Mouse (Mus musculus) MEL (cell line): ENCODE measurements around the gene Gsk3b.

ENCODE experiments used
- CTCF ChIP-seq, 3 experiments: IDR thresholded peaks in 2 of 3; conservative IDR thresholded peaks in 1 of 3; 2 replicates each; pipeline ENCODE4 v1.5.1; 2011 to 2012; ENCODE audit warnings: low read length in 3 of 3, low read depth in 2 of 3, mild to moderate bottlenecking in 2 of 3, improper control_type of control experiment in 1 of 3, inconsistent platforms in 1 of 3, mixed read lengths in 1 of 3, moderate library complexity in 1 of 3; ENCODE audit not compliant: control insufficient read depth in 1 of 3, insufficient read depth in 1 of 3, poor library complexity in 1 of 3, severe bottlenecking in 1 of 3
- E2F4 ChIP-seq: IDR thresholded peaks from 2 replicates; pipeline ENCODE4 v1.6.1; 2011; ENCODE audit warnings: low read depth, low read length, improper control_type of control experiment, borderline replicate concordance
- ETS1 ChIP-seq: IDR thresholded peaks from 2 replicates; pipeline ENCODE4 v1.6.1; 2012; ENCODE audit warnings: low read depth, mild to moderate bottlenecking, inconsistent platforms, low read length, improper control_type of control experiment, moderate library complexity
- GATA1 ChIP-seq: IDR thresholded peaks from 2 replicates; pipeline ENCODE4 v1.6.1; 2011; ENCODE audit warnings: low read depth, low read length, improper control_type of control experiment
- HCFC1 ChIP-seq: IDR thresholded peaks from 2 replicates; pipeline ENCODE4 v1.6.1; 2012; ENCODE audit warnings: low read depth, mild to moderate bottlenecking, inconsistent platforms, low read length, improper control_type of control experiment, moderate library complexity
- MAFK ChIP-seq: IDR thresholded peaks from 2 replicates; pipeline ENCODE4 v1.6.1; 2011; ENCODE audit warnings: low read depth, mild to moderate bottlenecking, low read length, improper control_type of control experiment, borderline replicate concordance
- MAX ChIP-seq: IDR thresholded peaks from 2 replicates; pipeline ENCODE4 v1.6.1; 2011; ENCODE audit warnings: low read length, improper control_type of control experiment
- MYB ChIP-seq: IDR thresholded peaks from 2 replicates; pipeline ENCODE4 v1.6.1; 2011; ENCODE audit warnings: mild to moderate bottlenecking, low read depth, low read length, improper control_type of control experiment
- POLR2A ChIP-seq, 2 experiments: IDR thresholded peaks; 2 replicates each; pipeline ENCODE4 v1.6.1; 2011 to 2012; ENCODE audit warnings: low read length in 2 of 2, mild to moderate bottlenecking in 2 of 2, control low read depth in 1 of 2, improper control_type of control experiment in 1 of 2, low read depth in 1 of 2, moderate library complexity in 1 of 2; ENCODE audit not compliant: control insufficient read depth in 1 of 2, insufficient read depth in 1 of 2, poor library complexity in 1 of 2
- POLR2AphosphoS2 ChIP-seq: IDR thresholded peaks from 2 replicates; pipeline ENCODE4 v1.6.1; 2011; ENCODE audit warnings: low read length, improper control_type of control experiment
- RAD21 ChIP-seq: IDR thresholded peaks from 2 replicates; pipeline ENCODE4 v1.6.1; 2011; ENCODE audit warnings: mild to moderate bottlenecking, low read depth, low read length, improper control_type of control experiment
- TAL1 ChIP-seq: IDR thresholded peaks from 2 replicates; pipeline ENCODE4 v1.6.1; 2012; ENCODE audit warnings: mild to moderate bottlenecking, inconsistent platforms, low read length, moderate library complexity, mixed read lengths
- TBP ChIP-seq: IDR thresholded peaks from 2 replicates; pipeline ENCODE4 v1.8.0; 2011; ENCODE audit warnings: low read depth, low read length, improper control_type of control experiment
- USF1 ChIP-seq: IDR thresholded peaks from 2 replicates; pipeline ENCODE4 v1.6.1; 2014; ENCODE audit warnings: low read depth, mild to moderate bottlenecking, inconsistent platforms, low read length, improper control_type of control experiment, moderate library complexity

GRCm38 (mm10) chr16:38280951-38281350, 192.2 kb downstream of the Gsk3b start:
- no peak for TF ChIP-seq POLR2A (IDR thresholded peaks at IDR 0.05; ENCODE audit: control insufficient read depth in 1 of 2, insufficient read depth in 1 of 2, low read depth in 1 of 2, low read length in 2 of 2, poor library complexity in 1 of 2)
- no peak for TF ChIP-seq ETS1
- no peak for TF ChIP-seq HCFC1
- TF ChIP-seq TAL1 = no peak
- no peak for TF ChIP-seq GATA1
- no peak for TF ChIP-seq MAFK
- no peak for TF ChIP-seq CTCF (IDR thresholded peaks at IDR 0.05 in 2 of 3, conservative IDR thresholded peaks at IDR 0.05 in 1 of 3; ENCODE audit: control insufficient read depth in 1 of 3, insufficient read depth in 1 of 3, low read depth in 2 of 3, low read length in 3 of 3, poor library complexity in 1 of 3, severe bottlenecking in 1 of 3)
- TF ChIP-seq E2F4 = no peak
- no peak for TF ChIP-seq TBP
- no peak for TF ChIP-seq POLR2AphosphoS2
- TF ChIP-seq USF1 = no peak
- TF ChIP-seq RAD21 = no peak
- TF ChIP-seq MYB = no peak
- TF ChIP-seq MAX = no peak
